Mouse (Mus musculus) embryonic facial prominence, embryonic 10.5 days (tissue): ENCODE results near the gene Kcnh1. TPM values are rescaled to one million over a fixed set of nuclear protein-coding genes. Genes with fewer than 3 reads are reported as not detected.
A peak's percentile ranks its signal among the peaks of the same experiment; 100 is the strongest.

Experiments
- DNase-seq: peaks from one replicate; pipeline ENCODE4 v3.0.0-alpha.2; 2017; ENCODE audit warnings: low spot score
- H3K27ac ChIP-seq: fragments of 300-500 bp; sonication (generic); replicated peaks from 2 replicates; pipeline ENCODE4 v1.5.1; 2016; ENCODE audit warnings: mild to moderate bottlenecking
- H3K27me3 ChIP-seq: fragments of 300-500 bp; sonication (generic); replicated peaks from 2 replicates; pipeline ENCODE4 v1.6.1; 2016; ENCODE audit warnings: low read depth, mild to moderate bottlenecking; ENCODE audit not compliant: poor library complexity, severe bottlenecking
- H3K36me3 ChIP-seq: fragments of 300-500 bp; sonication (generic); replicated peaks from 2 replicates; pipeline ENCODE4 v1.6.1; 2016; ENCODE audit warnings: mild to moderate bottlenecking, moderate library complexity
- H3K4me1 ChIP-seq: fragments of 300-500 bp; sonication (generic); 2 replicates; pipeline ENCODE4 v1.6.1; 2016
- H3K4me3 ChIP-seq: fragments of 300-500 bp; sonication (generic); 2 replicates; pipeline ENCODE4 v1.5.1; 2016; ENCODE audit warnings: mild to moderate bottlenecking, moderate library complexity
- H3K9me3 ChIP-seq: fragments of 300-500 bp; sonication (generic); 2 replicates; pipeline ENCODE4 v1.6.1; 2016; ENCODE audit warnings: mild to moderate bottlenecking
- WGBS: fragments of 180-500 bp; shearing (Covaris S2); methylation state at CpG from one replicate; pipeline ENCODE4 v1.1.7; 2016; 5-methylcytosine and 5-hydroxymethylcytosine counted together
- polyA plus RNA-seq: library from polyadenylated mRNA; unstranded; fragments of >200 nt; fragmentation: Nextera tagmentation; extraction: Ambion mirVana; gene quantifications from 2 replicates; pipeline ENCODE4 v1.2.1, GENCODE M21; 2016

Gene Kcnh1
- polyA plus RNA-seq, 1 experiment from 2014 or later = 0.57 TPM

GRCm38 (mm10) chr1:192439151-192439837 is 248.7 kb downstream of the Kcnh1 start:
- Histone ChIP-seq H3K27ac (no peak overlapping the region), H3K27me3 (no peaks in the 10 kb centered on the region), H3K9me3 (no peaks in the 10 kb centered on the region), H3K4me3 (no peak overlapping the region), H3K4me1 (peaks cover 3% of the 10 kb centered on the region), H3K36me3 (no peaks in the 10 kb centered on the region)
- DNase-seq = no peak
- WGBS = 78% methylated on average over 6 of the region's 6 CpGs

GRCm38 (mm10) chr1:192442772-192443445 is 252.3 kb downstream of the Kcnh1 start:
- WGBS = 90% methylated on average over 5 of the region's 5 CpGs
- H3K36me3 ChIP-seq = no peaks in the 10 kb centered on the region
- H3K27ac ChIP-seq = no peak overlapping the region
- H3K27me3 ChIP-seq = no peaks in the 10 kb centered on the region
- no peak overlapping the region for H3K4me3 ChIP-seq
- no peak for DNase-seq
- H3K9me3 ChIP-seq = no peaks in the 10 kb centered on the region
- peaks cover 11% of the 10 kb centered on the region for H3K4me1 ChIP-seq

- no peaks in the 10 kb centered on the region for H3K9me3 ChIP-seq
- H3K4me3 ChIP-seq = no peak overlapping the region
- WGBS = 81% methylated on average over 20 of the region's 20 CpGs
- DNase-seq = peak; percentile 33
- no peaks in the 10 kb centered on the region for H3K27me3 ChIP-seq
- peaks cover 11% of the 10 kb centered on the region for H3K4me1 ChIP-seq
- no peak overlapping the region; the same call in 1 of the 2 replicates for H3K27ac ChIP-seq
- H3K36me3 ChIP-seq = no peaks in the 10 kb centered on the region
These were observed 253.6 kb downstream of the Kcnh1 start for GRCm38 (mm10) chr1:192443998-192444657.

- peak; percentile 47 for DNase-seq
- Histone ChIP-seq H3K4me1 (peaks cover 11% of the 10 kb centered on the region), H3K36me3 (no peaks in the 10 kb centered on the region), H3K27me3 (no peaks in the 10 kb centered on the region), H3K9me3 (no peaks in the 10 kb centered on the region), H3K4me3 (no peak overlapping the region), H3K27ac (peak overlapping the region; percentile 5; the same call in 1 of the 2 replicates)
- 59% methylated on average over 7 of the region's 7 CpGs for WGBS
These were observed 254.3 kb downstream of the Kcnh1 start for GRCm38 (mm10) chr1:192444658-192445447.

- WGBS = 62% methylated on average over 5 of the region's 5 CpGs
- Histone ChIP-seq H3K27me3 (no peaks in the 10 kb centered on the region), H3K4me3 (no peak overlapping the region), H3K36me3 (no peaks in the 10 kb centered on the region), H3K4me1 (peaks cover 11% of the 10 kb centered on the region), H3K9me3 (no peaks in the 10 kb centered on the region), H3K27ac (no peak overlapping the region)
- DNase-seq = no peak
These were observed 255.6 kb downstream of the Kcnh1 start for GRCm38 (mm10) chr1:192446158-192446557.

- Histone ChIP-seq H3K9me3 (no peaks in the 10 kb centered on the region), H3K4me1 (peaks cover 11% of the 10 kb centered on the region), H3K27ac (no peak overlapping the region), H3K36me3 (no peaks in the 10 kb centered on the region), H3K4me3 (no peak overlapping the region), H3K27me3 (no peaks in the 10 kb centered on the region)
- no peak for DNase-seq
- WGBS = 54% methylated on average over 2 of the region's 2 CpGs
These were observed 257.1 kb downstream of the Kcnh1 start for GRCm38 (mm10) chr1:192447666-192448065.

GRCm38 (mm10) chr1:192448512-192448911 is 257.9 kb downstream of the Kcnh1 start:
- Histone ChIP-seq H3K27ac (no peak overlapping the region), H3K4me3 (no peak overlapping the region), H3K9me3 (no peaks in the 10 kb centered on the region), H3K4me1 (peaks cover 11% of the 10 kb centered on the region), H3K36me3 (no peaks in the 10 kb centered on the region), H3K27me3 (no peaks in the 10 kb centered on the region)
- 88% methylated on average over 1 of the region's 1 CpGs for WGBS
- no peak for DNase-seq

GRCm38 (mm10) chr1:192449572-192450351 is 259.2 kb downstream of the Kcnh1 start:
- H3K9me3 ChIP-seq = no peaks in the 10 kb centered on the region
- 64% methylated on average over 4 of the region's 4 CpGs for WGBS
- H3K4me1 ChIP-seq = peaks cover 16% of the 10 kb centered on the region
- no peak overlapping the region for H3K27ac ChIP-seq
- H3K27me3 ChIP-seq = no peaks in the 10 kb centered on the region
- H3K36me3 ChIP-seq = no peaks in the 10 kb centered on the region
- H3K4me3 ChIP-seq = no peak overlapping the region
- DNase-seq = no peak

- H3K27me3 ChIP-seq = no peaks in the 10 kb centered on the region
These were observed 259.9 kb downstream of the Kcnh1 start for GRCm38 (mm10) chr1:192450425-192450824.

GRCm38 (mm10) chr1:192451722-192452121 is 261.1 kb downstream of the Kcnh1 start:
- no peak overlapping the region for H3K27ac ChIP-seq
- 71% methylated on average over 4 of the region's 4 CpGs for WGBS
- peaks cover 23% of the 10 kb centered on the region for H3K4me1 ChIP-seq
- H3K27me3 ChIP-seq = no peaks in the 10 kb centered on the region
- no peaks in the 10 kb centered on the region for H3K36me3 ChIP-seq
- no peak overlapping the region for H3K4me3 ChIP-seq
- H3K9me3 ChIP-seq = no peaks in the 10 kb centered on the region
- DNase-seq = no peak

More at GRCm38 (mm10) chr1:192450425-192450824, 259.9 kb downstream of the Kcnh1 start:
- H3K4me1 ChIP-seq = peaks cover 19% of the 10 kb centered on the region
- H3K36me3 ChIP-seq = no peaks in the 10 kb centered on the region
- no peaks in the 10 kb centered on the region for H3K9me3 ChIP-seq
- DNase-seq = no peak
- H3K4me3 ChIP-seq = no peak overlapping the region
- H3K27ac ChIP-seq = no peak overlapping the region

GRCm38 (mm10) chr1:192454501-192454900 is 263.9 kb downstream of the Kcnh1 start:
- Histone ChIP-seq H3K9me3 (no peaks in the 10 kb centered on the region), H3K27ac (peak overlapping the region; percentile 19; the same call in 1 of the 2 replicates), H3K27me3 (no peaks in the 10 kb centered on the region), H3K4me3 (no peak overlapping the region), H3K36me3 (no peaks in the 10 kb centered on the region), H3K4me1 (peaks cover 23% of the 10 kb centered on the region)
- peak; percentile 27 for DNase-seq
- 30% methylated on average over 1 of the region's 1 CpGs for WGBS
